Mouse (Mus musculus) intestine, postnatal 0 days (tissue): Measurements from ENCODE around the gene Ccdc107. TPM values are rescaled to one million over a fixed set of nuclear protein-coding genes. Genes with fewer than 3 reads are reported as not detected.
A peak's percentile ranks its signal among the peaks of the same experiment; 100 is the strongest.

Experiments used
- ATAC-seq: fragments of 200-750 bp; cut with Nextera tagmentation; 2 replicates; pipeline ENCODE4 v1.8.0; 2017; ENCODE audit warnings: mild to moderate bottlenecking, moderate TSS enrichment, moderate library complexity
- H3K27ac ChIP-seq: fragments of 300-500 bp; sonication (generic); 2 replicates; pipeline ENCODE4 v1.5.1; 2014; ENCODE audit warnings: mild to moderate bottlenecking, low read depth, low read length, moderate library complexity
- H3K27me3 ChIP-seq: fragments of 300-500 bp; sonication (generic); replicated peaks from 2 replicates; pipeline ENCODE4 v1.6.1; 2014; ENCODE audit warnings: low read length, mixed read lengths; ENCODE audit not compliant: control insufficient read depth, insufficient read depth
- H3K36me3 ChIP-seq: fragments of 300-500 bp; sonication (generic); 2 replicates; pipeline ENCODE4 v1.6.1; 2014; ENCODE audit warnings: mild to moderate bottlenecking, moderate library complexity; ENCODE audit not compliant: control insufficient read depth, insufficient read depth
- H3K4me1 ChIP-seq: fragments of 300-500 bp; sonication (generic); replicated peaks from 2 replicates; pipeline ENCODE4 v1.6.1; 2014; ENCODE audit warnings: antibody characterized with exemption, low read length, mixed read lengths; ENCODE audit not compliant: control insufficient read depth, insufficient read depth
- H3K4me2 ChIP-seq: fragments of 300-500 bp; sonication (generic); replicated peaks from 2 replicates; pipeline ENCODE4 v1.6.1; 2014; ENCODE audit warnings: low read depth, mild to moderate bottlenecking, moderate library complexity
- H3K4me3 ChIP-seq: fragments of 300-500 bp; sonication (generic); 2 replicates; pipeline ENCODE4 v1.5.1; 2014; ENCODE audit warnings: low read depth, low read length
- H3K9ac ChIP-seq: fragments of 300-500 bp; sonication (generic); 2 replicates; pipeline ENCODE4 v1.6.1; 2014; ENCODE audit warnings: mild to moderate bottlenecking, low read depth, low read length
- H3K9me3 ChIP-seq: fragments of 300-500 bp; sonication (generic); 2 replicates; pipeline ENCODE4 v1.6.1; 2016; ENCODE audit warnings: mixed run types; ENCODE audit not compliant: control insufficient read depth
- CTCF ChIP-seq: sonication (generic); IDR thresholded peaks from 2 replicates; pipeline ENCODE4 v1.5.1; 2016; ENCODE audit warnings: low read depth, mild to moderate bottlenecking, control low read depth, antibody characterized with exemption, moderate library complexity
- WGBS: fragments of 180-500 bp; shearing (Covaris S2); extraction: QIAGEN DNeasy Blood & Tissue Kit; methylation state at CpG from one replicate; pipeline ENCODE4 v1.1.7; 2014; 5-methylcytosine and 5-hydroxymethylcytosine counted together
- polyA plus RNA-seq: library from polyadenylated mRNA; unstranded; fragments of >200 nt; fragmentation: Nextera tagmentation; extraction: Ambion mirVana; gene quantifications from 2 replicates; pipeline ENCODE4 v1.2.1, GENCODE M21; 2015

Ccdc107 gene
- polyA plus RNA-seq, 1 experiment from 2014 or later: 79.8 TPM

DNA sequence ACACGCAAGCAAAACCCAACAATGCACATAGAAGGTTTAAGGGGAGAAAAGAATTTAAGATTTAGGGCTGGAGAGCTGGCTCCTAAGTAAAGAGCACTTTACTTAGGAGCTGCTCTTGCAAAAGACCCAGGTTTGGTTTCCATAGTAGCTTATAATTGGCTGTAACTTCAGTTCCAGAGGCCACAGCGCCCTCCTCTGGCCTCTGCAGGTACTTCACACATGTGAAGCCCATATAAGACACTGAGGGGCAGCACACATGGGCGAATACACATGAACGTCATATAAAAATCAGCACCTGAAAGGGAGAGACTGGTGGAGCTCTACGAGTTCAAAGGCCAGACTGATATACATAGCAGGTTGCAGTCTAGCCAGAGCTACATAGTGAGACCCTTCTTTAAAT is 35.2 kb downstream of the Ccdc107 start:
- WGBS: 68% methylated on average over 5 of the region's 5 CpGs
- H3K27me3 ChIP-seq: peaks cover 13% of the 10 kb centered on the region; the same call in 1 of the 2 replicates
- no peak overlapping the region for H3K4me3 ChIP-seq
- H3K9me3 ChIP-seq: no peaks in the 10 kb centered on the region
- H3K27ac ChIP-seq: no peak overlapping the region
- H3K4me1 ChIP-seq: 0 out of 2 replicates have a peak, but pooled peaks cover 4% of the 10 kb centered on the region
- H3K36me3 ChIP-seq: peaks cover 18% of the 10 kb centered on the region
- H3K4me2 ChIP-seq: no peak overlapping the region
- ATAC-seq: no peak
- TF ChIP-seq CTCF: peak; percentile 61
- H3K9ac ChIP-seq: no peak overlapping the region

DNA sequence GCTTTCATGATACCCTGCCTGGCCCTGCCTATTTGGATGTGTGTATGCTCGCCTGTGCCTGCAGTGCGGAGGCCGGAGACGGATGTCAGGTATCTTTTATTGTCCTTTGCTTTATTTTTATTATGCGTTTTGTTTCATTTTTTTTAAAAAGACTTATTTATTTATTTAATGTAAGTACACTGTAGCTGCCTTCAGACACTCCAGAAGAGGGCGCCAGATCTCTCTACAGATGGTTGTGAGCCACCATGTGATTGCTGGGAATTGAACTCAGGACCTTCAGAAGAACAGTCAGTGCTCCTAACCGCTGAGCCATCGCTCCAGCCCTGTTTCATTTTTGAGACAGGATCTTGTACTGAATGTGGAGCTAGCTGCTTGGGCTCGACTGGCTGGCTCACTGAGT is 35.8 kb downstream of the Ccdc107 start:
- no peak overlapping the region for H3K4me3 ChIP-seq
- WGBS: 78% methylated on average over 9 of the region's 9 CpGs
- peaks cover 24% of the 10 kb centered on the region for H3K36me3 ChIP-seq
- no peak for ATAC-seq
- H3K9me3 ChIP-seq: no peaks in the 10 kb centered on the region
- peak; percentile 44 for TF ChIP-seq CTCF
- no peak overlapping the region for H3K4me2 ChIP-seq
- no peak overlapping the region for H3K27ac ChIP-seq
- no peak overlapping the region for H3K9ac ChIP-seq
- peaks cover 6% of the 10 kb centered on the region; the same call in 1 of the 2 replicates for H3K27me3 ChIP-seq
- 0 out of 2 replicates have a peak, but pooled peaks cover 4% of the 10 kb centered on the region for H3K4me1 ChIP-seq

DNA sequence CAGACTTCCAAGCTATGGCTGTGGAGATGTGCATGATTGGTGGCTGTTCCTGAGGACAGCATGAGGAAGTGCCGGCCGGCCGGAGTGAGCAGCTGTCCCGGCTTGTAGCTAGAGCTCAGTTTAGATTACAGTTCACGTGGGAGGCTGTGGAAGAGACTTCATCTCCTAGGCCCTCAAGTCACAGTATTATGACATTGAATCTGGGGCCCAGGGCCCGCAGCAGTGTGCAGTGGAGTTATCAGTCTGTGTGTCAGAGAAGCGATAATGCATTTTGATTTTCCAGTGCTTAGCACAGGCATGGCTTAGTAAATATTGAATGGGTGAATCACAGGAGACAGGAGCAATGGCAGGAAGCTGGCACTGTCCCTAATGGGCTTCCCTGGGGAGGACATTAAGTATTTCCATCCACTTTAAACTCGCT is 37.4 kb downstream of the Ccdc107 start:
- ATAC-seq: no peak
- H3K9ac ChIP-seq: no peak overlapping the region
- H3K4me1 ChIP-seq: no peaks in the 10 kb centered on the region
- no peaks in the 10 kb centered on the region for H3K9me3 ChIP-seq
- no peak overlapping the region for H3K4me3 ChIP-seq
- H3K27ac ChIP-seq: no peak overlapping the region
- no peak for TF ChIP-seq CTCF
- no peaks in the 10 kb centered on the region for H3K27me3 ChIP-seq
- H3K4me2 ChIP-seq: no peak overlapping the region
- WGBS: 43% methylated on average over 8 of the region's 8 CpGs
- peaks cover 40% of the 10 kb centered on the region for H3K36me3 ChIP-seq

DNA sequence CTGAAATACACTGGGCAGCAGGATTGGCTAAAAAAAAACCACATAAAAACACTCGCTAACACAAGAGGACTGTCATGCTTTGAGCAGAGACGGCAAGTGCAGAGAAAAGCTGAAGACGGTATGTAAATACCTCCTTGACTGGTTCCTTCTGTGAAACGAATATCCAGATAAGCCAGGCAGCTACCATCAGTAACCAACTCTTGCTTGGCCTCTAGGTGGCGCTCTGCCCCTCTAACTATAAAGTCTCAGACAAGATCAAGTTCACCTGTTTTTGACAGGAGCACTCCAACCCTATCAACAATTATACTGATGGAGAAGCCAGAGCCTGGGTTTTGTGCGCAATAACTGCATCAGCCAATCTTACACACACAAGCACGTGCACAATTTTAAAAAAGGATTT is 37.9 kb downstream of the Ccdc107 start:
- Histone ChIP-seq H3K4me1 (no peaks in the 10 kb centered on the region), H3K4me3 (no peak overlapping the region), H3K9ac (no peak overlapping the region), H3K27me3 (no peaks in the 10 kb centered on the region), H3K36me3 (peaks cover 45% of the 10 kb centered on the region), H3K4me2 (no peak overlapping the region), H3K9me3 (no peaks in the 10 kb centered on the region), H3K27ac (no peak overlapping the region)
- peak; percentile 61; the same call in 1 of the 2 replicates for ATAC-seq
- 17% methylated on average over 7 of the region's 7 CpGs for WGBS
- peak; percentile 88 for TF ChIP-seq CTCF

DNA sequence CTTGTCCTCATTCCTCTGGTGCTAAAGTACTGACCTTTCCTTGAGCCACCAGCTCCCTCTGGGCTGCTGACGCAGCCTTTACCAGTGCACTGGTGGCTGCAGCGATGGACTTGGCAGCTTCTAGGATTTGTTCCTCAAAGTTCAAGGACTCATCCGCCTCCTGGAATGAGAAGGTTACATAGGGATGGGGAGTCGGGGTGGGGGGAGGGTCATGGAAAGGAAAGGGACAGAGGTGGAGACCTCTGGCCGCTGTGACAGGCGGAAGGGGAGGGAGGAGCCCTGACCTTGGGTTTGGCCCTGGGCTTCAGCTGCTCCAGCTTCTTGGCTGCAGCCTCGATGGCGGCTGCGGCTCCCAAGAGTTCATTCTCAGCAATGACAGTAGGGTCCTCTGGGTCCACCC is 40.6 kb downstream of the Ccdc107 start:
- Histone ChIP-seq H3K27ac (no peak overlapping the region), H3K4me3 (no peak overlapping the region), H3K9me3 (no peaks in the 10 kb centered on the region), H3K9ac (no peak overlapping the region), H3K4me2 (no peak overlapping the region), H3K36me3 (peaks cover 72% of the 10 kb centered on the region), H3K27me3 (no peaks in the 10 kb centered on the region), H3K4me1 (no peaks in the 10 kb centered on the region)
- TF ChIP-seq CTCF: no peak
- ATAC-seq: no peak
- WGBS: 88% methylated on average over 9 of the region's 9 CpGs

DNA sequence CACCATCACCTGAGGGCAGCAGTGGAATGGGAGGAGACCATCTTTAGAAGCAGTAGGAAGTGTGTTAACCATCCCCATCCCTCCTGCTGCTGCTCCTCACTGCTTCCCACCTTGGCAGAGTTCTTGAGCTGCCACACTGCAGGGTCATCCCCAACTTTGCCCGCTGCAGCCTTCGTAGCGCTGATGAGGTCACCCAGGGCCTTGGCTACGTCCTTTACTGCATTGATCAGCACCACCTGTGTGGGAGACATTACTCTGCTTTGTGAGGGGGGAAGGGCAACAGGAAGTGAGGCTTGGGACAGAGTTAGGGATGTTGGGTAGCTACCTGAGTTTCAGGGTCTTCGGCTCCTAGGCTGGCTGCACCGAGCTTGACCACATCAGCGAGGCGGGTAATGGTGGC is 42.9 kb downstream of the Ccdc107 start:
- no peak overlapping the region for H3K27ac ChIP-seq
- no peak for TF ChIP-seq CTCF
- no peaks in the 10 kb centered on the region for H3K27me3 ChIP-seq
- no peak overlapping the region for H3K9ac ChIP-seq
- no peaks in the 10 kb centered on the region for H3K4me1 ChIP-seq
- peaks cover 95% of the 10 kb centered on the region for H3K36me3 ChIP-seq
- no peak overlapping the region for H3K4me3 ChIP-seq
- ATAC-seq: no peak
- 93% methylated on average over 8 of the region's 8 CpGs for WGBS
- H3K4me2 ChIP-seq: no peak overlapping the region
- no peaks in the 10 kb centered on the region for H3K9me3 ChIP-seq

DNA sequence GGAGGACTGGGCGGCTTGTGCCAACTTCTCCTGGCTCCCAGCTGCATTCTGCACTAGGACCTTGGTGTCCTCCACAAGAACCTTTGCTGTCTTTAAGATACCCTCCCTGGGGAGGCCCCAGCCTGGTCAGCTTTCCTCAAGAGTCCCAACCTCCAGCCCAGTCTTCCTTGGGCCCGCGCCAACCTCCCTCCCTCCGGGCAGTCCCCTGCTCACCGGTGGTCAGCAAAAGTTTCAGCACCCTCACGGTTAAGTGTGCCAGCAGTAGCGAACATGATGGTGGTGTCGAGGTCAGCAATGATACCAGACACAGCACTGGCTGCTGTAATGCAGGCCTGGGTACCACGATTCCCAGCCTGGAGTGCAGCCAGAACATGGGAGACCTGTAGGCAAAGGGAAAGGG is 43.3 kb downstream of the Ccdc107 start:
- H3K4me1 ChIP-seq: no peaks in the 10 kb centered on the region
- TF ChIP-seq CTCF: no peak
- peaks cover 95% of the 10 kb centered on the region for H3K36me3 ChIP-seq
- H3K9me3 ChIP-seq: no peaks in the 10 kb centered on the region
- no peak overlapping the region for H3K4me2 ChIP-seq
- 90% methylated on average over 9 of the region's 9 CpGs for WGBS
- ATAC-seq: no peak
- no peak overlapping the region for H3K9ac ChIP-seq
- no peaks in the 10 kb centered on the region for H3K27me3 ChIP-seq
- no peak overlapping the region for H3K4me3 ChIP-seq
- no peak overlapping the region for H3K27ac ChIP-seq
